Mouse (Mus musculus) midbrain, embryonic 10.5 days (tissue): ENCODE measurements around the gene Upk3b. TPM values are rescaled to one million over a fixed set of nuclear protein-coding genes. Genes with fewer than 3 reads are reported as not detected.
"Not testable (repeated sequence)": the region's sequence is repeated elsewhere in the genome, so short reads cannot be mapped to it uniquely, and the experiment has no call there.

Source experiments
- DNase-seq: peaks from one replicate; pipeline ENCODE4 v3.0.0-alpha.2; 2017; ENCODE audit warnings: low spot score
- H3K27ac ChIP-seq: fragments of 300-500 bp; sonication (generic); replicated peaks from 2 replicates; pipeline ENCODE4 v1.5.1; 2016; ENCODE audit warnings: mild to moderate bottlenecking
- H3K27me3 ChIP-seq: fragments of 300-500 bp; sonication (generic); 2 replicates; pipeline ENCODE4 v1.6.1; 2016; ENCODE audit warnings: low read depth, mild to moderate bottlenecking; ENCODE audit not compliant: poor library complexity, severe bottlenecking
- H3K36me3 ChIP-seq: fragments of 300-500 bp; sonication (generic); 2 replicates; pipeline ENCODE4 v1.6.1; 2016; ENCODE audit warnings: mild to moderate bottlenecking, moderate library complexity
- H3K4me1 ChIP-seq: fragments of 300-500 bp; sonication (generic); 2 replicates; pipeline ENCODE4 v1.6.1; 2016
- H3K4me3 ChIP-seq: fragments of 300-500 bp; sonication (generic); 2 replicates; pipeline ENCODE4 v1.5.1; 2016; ENCODE audit warnings: mild to moderate bottlenecking, moderate library complexity
- H3K9me3 ChIP-seq: fragments of 300-500 bp; sonication (generic); replicated peaks from 2 replicates; pipeline ENCODE4 v1.6.1; 2016; ENCODE audit warnings: mild to moderate bottlenecking
- WGBS: fragments of 180-500 bp; shearing (Covaris S2); methylation state at CpG from one replicate; pipeline ENCODE4 v1.1.7; 2016; 5-methylcytosine and 5-hydroxymethylcytosine counted together
- polyA plus RNA-seq: library from polyadenylated mRNA; unstranded; fragments of >200 nt; fragmentation: Nextera tagmentation; extraction: Ambion mirVana; gene quantifications from 2 replicates; pipeline ENCODE4 v1.2.1, GENCODE M21; 2016

Gene Upk3b
- polyA plus RNA-seq, 1 experiment from 2014 or later = not detected

- Histone ChIP-seq H3K27me3 (peaks cover 8% of the 10 kb centered on the region; the same call in 1 of the 2 replicates), H3K36me3 (no peaks in the 10 kb centered on the region), H3K4me3 (no peak overlapping the region), H3K9me3 (no peaks in the 10 kb centered on the region), H3K27ac (no peak overlapping the region), H3K4me1 (peaks cover 13% of the 10 kb centered on the region)
- 92% methylated on average over 10 of the region's 10 CpGs for WGBS
- DNase-seq = no peak
These were observed 25.6 kb downstream of the Upk3b start for GRCm38 (mm10) chr5:136063920-136064319.

- H3K36me3 ChIP-seq, H3K9me3 ChIP-seq, DNase-seq, H3K4me1 ChIP-seq, H3K27me3 ChIP-seq, H3K4me3 ChIP-seq, H3K27ac ChIP-seq: not testable (repeated sequence)
- 84% methylated on average over 11 of the region's 11 CpGs for WGBS
These were observed 28.3 kb downstream of the Upk3b start for GRCm38 (mm10) chr5:136066404-136067148.

GRCm38 (mm10) chr5:136069411-136069810 is 31.1 kb downstream of the Upk3b start:
- H3K36me3 ChIP-seq = no peaks in the 10 kb centered on the region
- no peaks in the 10 kb centered on the region for H3K27me3 ChIP-seq
- H3K4me3 ChIP-seq = no peak overlapping the region
- DNase-seq = no peak
- 71% methylated on average over 2 of the region's 2 CpGs for WGBS
- H3K9me3 ChIP-seq = no peaks in the 10 kb centered on the region
- no peaks in the 10 kb centered on the region for H3K4me1 ChIP-seq
- no peak overlapping the region for H3K27ac ChIP-seq

GRCm38 (mm10) chr5:136073051-136073450 is 34.8 kb downstream of the Upk3b start:
- Histone ChIP-seq H3K4me1 (no peaks in the 10 kb centered on the region), H3K27me3 (no peaks in the 10 kb centered on the region), H3K4me3 (no peak overlapping the region), H3K36me3 (no peaks in the 10 kb centered on the region), H3K9me3 (no peaks in the 10 kb centered on the region), H3K27ac (no peak overlapping the region)
- DNase-seq = no peak
- WGBS = 72% methylated on average over 6 of the region's 6 CpGs

GRCm38 (mm10) chr5:136073526-136073925 is 35.2 kb downstream of the Upk3b start:
- WGBS = 63% methylated on average over 11 of the region's 11 CpGs
- Histone ChIP-seq H3K9me3 (no peaks in the 10 kb centered on the region), H3K27ac (no peak overlapping the region), H3K4me3 (no peak overlapping the region), H3K36me3 (no peaks in the 10 kb centered on the region), H3K4me1 (no peaks in the 10 kb centered on the region), H3K27me3 (no peaks in the 10 kb centered on the region)
- no peak for DNase-seq

GRCm38 (mm10) chr5:136075076-136075475 is 36.8 kb downstream of the Upk3b start:
- 90% methylated on average over 5 of the region's 5 CpGs for whole genome bisulfite sequencing
- H3K9me3 ChIP-seq = no peaks in the 10 kb centered on the region
- no peak overlapping the region for H3K4me3 ChIP-seq
- H3K27ac ChIP-seq = no peak overlapping the region
- no peaks in the 10 kb centered on the region for H3K4me1 ChIP-seq
- H3K36me3 ChIP-seq = no peaks in the 10 kb centered on the region
- H3K27me3 ChIP-seq = no peaks in the 10 kb centered on the region
- no peak for DNase-seq

GRCm38 (mm10) chr5:136076284-136076683 is 38.0 kb downstream of the Upk3b start:
- 76% methylated on average over 7 of the region's 7 CpGs for WGBS
- no peak for DNase-seq
- Histone ChIP-seq H3K27me3 (no peaks in the 10 kb centered on the region), H3K36me3 (no peaks in the 10 kb centered on the region), H3K4me3 (no peak overlapping the region), H3K27ac (no peak overlapping the region), H3K9me3 (no peaks in the 10 kb centered on the region), H3K4me1 (no peaks in the 10 kb centered on the region)

- no peaks in the 10 kb centered on the region for H3K4me1 ChIP-seq
- H3K27me3 ChIP-seq = no peaks in the 10 kb centered on the region
- no peaks in the 10 kb centered on the region for H3K9me3 ChIP-seq
- no peak overlapping the region for H3K27ac ChIP-seq
- 92% methylated on average over 9 of the region's 9 CpGs for WGBS
- no peak overlapping the region for H3K4me3 ChIP-seq
- no peaks in the 10 kb centered on the region for H3K36me3 ChIP-seq
- no peak for DNase-seq
These were observed 38.8 kb downstream of the Upk3b start for GRCm38 (mm10) chr5:136077001-136077550.

- WGBS = 93% methylated on average over 5 of the region's 5 CpGs
- Histone ChIP-seq H3K36me3 (no peaks in the 10 kb centered on the region), H3K4me1 (peaks cover 1% of the 10 kb centered on the region), H3K27ac (no peak overlapping the region), H3K4me3 (no peak overlapping the region), H3K9me3 (no peaks in the 10 kb centered on the region), H3K27me3 (peaks cover 5% of the 10 kb centered on the region; the same call in 1 of the 2 replicates)
- no peak for DNase-seq
These were observed 39.8 kb downstream of the Upk3b start for GRCm38 (mm10) chr5:136078136-136078535.

GRCm38 (mm10) chr5:136082345-136082744 is 44.0 kb downstream of the Upk3b start:
- H3K27ac ChIP-seq = no peak overlapping the region
- H3K4me1 ChIP-seq = peaks cover 27% of the 10 kb centered on the region
- no peaks in the 10 kb centered on the region for H3K9me3 ChIP-seq
- no peak overlapping the region for H3K4me3 ChIP-seq
- H3K36me3 ChIP-seq = no peaks in the 10 kb centered on the region
- DNase-seq = no peak
- peaks cover 40% of the 10 kb centered on the region for H3K27me3 ChIP-seq
- WGBS = 83% methylated on average over 4 of the region's 4 CpGs

- peak; percentile 91 for DNase-seq
- Histone ChIP-seq H3K27ac (peak within 1 kb of the TSS; percentile 65), H3K27me3 (peaks cover 46% of the 10 kb centered on the region), H3K4me3 (peak within 1 kb of the TSS; percentile 63), H3K9me3 (no peaks in the 10 kb centered on the region), H3K4me1 (peaks cover 33% of the 10 kb centered on the region), H3K36me3 (no peaks in the 10 kb centered on the region)
- WGBS = under 1% methylated on average over 28 of the region's 28 CpGs
These were observed 45.4 kb downstream of the Upk3b start, which contains the start of gene Rasa4 for GRCm38 (mm10) chr5:136083669-136084107. Gene Rasa4, plus strand, starts transcription at chr5:136083916.

GRCm38 (mm10) chr5:136084144-136084881 is 46.0 kb downstream of the Upk3b start:
- H3K36me3 ChIP-seq = no peaks in the 10 kb centered on the region
- peaks cover 37% of the 10 kb centered on the region for H3K4me1 ChIP-seq
- no peaks in the 10 kb centered on the region for H3K9me3 ChIP-seq
- WGBS = 2% methylated on average over 23 of the region's 23 CpGs
- peak overlapping the region; percentile 63 for H3K4me3 ChIP-seq
- H3K27me3 ChIP-seq = peaks cover 52% of the 10 kb centered on the region
- peak overlapping the region; percentile 65 for H3K27ac ChIP-seq
- DNase-seq = peak; percentile 21
